Mouse (Mus musculus): ENCODE data around the gene Gm13691.
A peak's percentile ranks its signal among the peaks of the same experiment; 100 is the strongest.
"Not testable (repeated sequence)": the region's sequence is repeated elsewhere in the genome, so short reads cannot be mapped to it uniquely, and the experiment has no call there.

The Gm13691 gene

DNA sequence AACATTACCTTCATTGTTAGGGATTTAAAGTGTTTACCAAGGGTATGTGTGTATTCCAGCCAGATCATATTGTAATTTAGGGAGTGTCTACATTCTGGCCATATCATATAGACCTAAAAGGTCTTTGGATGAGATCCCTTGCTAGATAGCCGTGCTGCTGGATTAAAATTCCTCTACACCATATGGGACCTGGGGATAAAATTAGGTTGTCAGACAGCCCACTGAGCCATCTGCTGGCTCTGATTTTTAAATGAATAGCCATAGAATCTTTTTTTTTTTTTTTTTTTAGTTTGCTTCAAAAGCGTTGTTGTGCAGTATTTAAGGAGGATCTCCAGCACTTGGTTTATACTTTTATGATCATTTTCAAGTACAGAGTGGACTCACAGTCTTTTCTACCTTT is 42.2 kb downstream of the Gm13691 start:
- no peak for DNase-seq (ENCODE audit: low read depth, low spot score)

DNA sequence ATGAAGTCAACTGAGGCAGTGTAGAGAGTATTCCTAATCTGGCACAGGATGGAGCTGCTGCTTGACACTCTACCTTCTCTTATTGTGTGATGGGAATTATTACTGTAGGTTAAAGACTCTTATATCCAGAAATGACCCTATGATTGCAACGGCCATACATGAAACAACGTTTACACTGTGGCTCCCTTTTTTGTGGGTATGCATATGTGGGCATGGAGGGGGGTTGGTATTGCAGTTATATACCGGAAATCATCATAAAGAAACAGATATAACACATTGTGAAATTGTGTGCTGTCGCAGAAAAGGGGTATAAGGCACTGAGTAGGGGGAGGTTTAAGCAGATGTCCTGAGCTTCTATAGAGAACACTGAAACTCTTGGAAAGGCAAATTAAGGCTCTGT is 45.6 kb downstream of the Gm13691 start:
- no peak for DNase-seq (ENCODE audit: low read depth, low spot score)

DNA sequence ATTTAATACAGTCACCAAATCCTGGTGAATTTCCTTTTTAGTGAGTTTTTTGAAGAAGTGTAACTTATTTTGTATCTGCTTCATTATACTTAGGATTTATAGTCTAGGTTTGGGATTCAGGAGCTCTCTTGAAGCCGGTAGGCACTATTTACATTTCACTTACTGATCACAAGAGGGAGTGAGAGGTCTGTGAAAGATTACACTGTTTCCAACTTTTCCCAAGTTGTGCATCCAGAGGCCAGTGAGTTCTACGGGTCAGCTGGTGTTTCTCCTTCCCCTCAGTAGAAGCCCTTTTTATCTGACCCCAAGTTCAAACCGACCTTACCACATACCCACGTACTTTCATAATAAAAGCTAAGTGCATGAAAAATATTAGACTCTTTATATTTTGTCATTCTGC is 47.0 kb downstream of the Gm13691 start:
- peak; percentile 27 for DNase-seq (ENCODE audit: low read depth, low spot score)

DNA sequence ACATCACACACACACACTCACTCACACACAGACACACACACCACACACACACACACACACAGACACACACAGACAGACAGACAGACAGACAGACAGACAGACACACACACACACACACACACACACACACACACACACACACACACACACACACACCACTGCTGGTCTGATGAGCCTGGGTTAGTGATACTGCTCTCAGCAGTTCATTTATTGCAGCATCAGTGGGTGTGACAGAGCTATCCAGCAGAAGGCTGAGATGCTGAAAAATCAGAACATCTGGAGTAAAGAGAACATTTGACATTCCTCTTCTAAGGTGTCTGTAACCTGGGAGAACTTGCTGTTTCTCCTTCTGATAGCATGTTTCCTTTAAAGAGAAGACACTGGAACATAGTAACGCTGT is 47.6 kb downstream of the Gm13691 start:
- DNase-seq (ENCODE audit: low read depth, low spot score) = not testable (repeated sequence)

DNA sequence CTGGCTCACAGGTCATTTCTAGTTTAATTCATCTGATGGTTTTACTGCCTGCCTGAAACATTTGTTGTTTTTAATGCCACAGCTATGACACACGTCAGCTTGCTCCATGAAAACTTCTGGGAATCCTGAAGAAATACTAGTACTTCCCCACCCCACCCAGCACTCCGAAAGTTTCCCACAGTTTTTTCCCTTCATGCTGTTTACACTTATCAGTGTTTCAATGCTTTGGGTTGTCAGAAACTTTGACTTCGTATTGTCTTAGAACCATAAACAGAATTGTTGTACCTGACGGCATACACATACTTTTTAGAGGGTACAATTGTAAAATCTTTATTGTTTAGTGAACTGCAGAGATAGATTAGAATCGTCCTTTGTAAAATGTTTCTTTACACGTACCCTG is 48.9 kb downstream of the Gm13691 start:
- DNase-seq (ENCODE audit: low read depth, low spot score) = no peak

All from skeletal muscle tissue, adult 2 months (tissue).